Mouse (Mus musculus) embryonic facial prominence, embryonic 10.5 days (tissue): Measurements from ENCODE around the gene E4f1. TPM values are rescaled to one million over a fixed set of nuclear protein-coding genes. Genes with fewer than 3 reads are reported as not detected.

Experiments used
- DNase-seq: peaks from one replicate; pipeline ENCODE4 v3.0.0-alpha.2; 2017; ENCODE audit warnings: low spot score
- H3K27ac ChIP-seq: fragments of 300-500 bp; sonication (generic); replicated peaks from 2 replicates; pipeline ENCODE4 v1.5.1; 2016; ENCODE audit warnings: mild to moderate bottlenecking
- H3K27me3 ChIP-seq: fragments of 300-500 bp; sonication (generic); replicated peaks from 2 replicates; pipeline ENCODE4 v1.6.1; 2016; ENCODE audit warnings: low read depth, mild to moderate bottlenecking; ENCODE audit not compliant: poor library complexity, severe bottlenecking
- H3K36me3 ChIP-seq: fragments of 300-500 bp; sonication (generic); replicated peaks from 2 replicates; pipeline ENCODE4 v1.6.1; 2016; ENCODE audit warnings: mild to moderate bottlenecking, moderate library complexity
- H3K4me1 ChIP-seq: fragments of 300-500 bp; sonication (generic); 2 replicates; pipeline ENCODE4 v1.6.1; 2016
- H3K4me3 ChIP-seq: fragments of 300-500 bp; sonication (generic); 2 replicates; pipeline ENCODE4 v1.5.1; 2016; ENCODE audit warnings: mild to moderate bottlenecking, moderate library complexity
- H3K9me3 ChIP-seq: fragments of 300-500 bp; sonication (generic); 2 replicates; pipeline ENCODE4 v1.6.1; 2016; ENCODE audit warnings: mild to moderate bottlenecking
- WGBS: fragments of 180-500 bp; shearing (Covaris S2); methylation state at CpG from one replicate; pipeline ENCODE4 v1.1.7; 2016; 5-methylcytosine and 5-hydroxymethylcytosine counted together
- polyA plus RNA-seq: library from polyadenylated mRNA; unstranded; fragments of >200 nt; fragmentation: Nextera tagmentation; extraction: Ambion mirVana; gene quantifications from 2 replicates; pipeline ENCODE4 v1.2.1, GENCODE M21; 2016

Gene E4f1
- polyA plus RNA-seq, 1 experiment from 2014 or later, result 35.5 TPM

DNA sequence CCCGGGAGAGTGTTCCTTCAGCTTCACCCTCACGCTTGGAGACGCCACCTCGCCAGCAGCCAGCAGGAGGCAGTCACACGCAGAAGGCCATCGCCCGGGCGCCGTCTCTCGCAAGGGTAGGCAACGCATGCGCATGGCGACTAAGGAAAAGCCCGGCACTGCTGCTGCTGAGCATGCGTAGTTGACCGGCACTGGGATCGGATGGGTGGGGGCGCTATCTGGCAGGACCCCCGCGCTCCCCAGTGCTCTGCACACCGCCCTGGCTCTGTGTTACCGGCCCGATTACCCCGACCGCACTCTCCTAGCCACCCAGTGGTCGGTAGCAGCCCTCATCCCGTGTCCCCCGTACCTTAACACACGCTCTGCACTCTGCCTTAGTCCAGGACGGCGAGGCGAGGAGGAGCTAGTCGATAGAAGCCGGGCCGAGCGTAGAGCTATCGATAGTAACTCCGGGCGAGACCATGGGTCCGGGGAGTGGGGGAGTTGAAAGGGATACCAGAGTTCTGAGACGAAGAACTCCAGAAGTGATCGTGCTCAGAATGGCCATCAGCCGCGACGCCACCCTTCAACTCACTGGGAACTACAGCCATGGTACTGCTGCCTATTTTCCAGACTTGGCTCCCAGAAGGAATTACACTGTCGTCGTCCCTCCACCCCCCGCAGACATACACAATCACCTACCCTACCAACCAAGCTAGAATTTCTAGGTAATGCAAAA lies 8.7 kb upstream of the E4f1 start, which contains the start of gene Mlst8:
Gene Mlst8 (minus strand): TSS at position 416 of the 718 bp plus-strand sequence.
- peak; percentile 97 for DNase-seq
- peak within 1 kb of the TSS; percentile 87 for H3K4me3 ChIP-seq
- H3K4me1 ChIP-seq, result peaks cover 34% of the 10 kb centered on the region
- peak within 1 kb of the TSS; percentile 99 for H3K27ac ChIP-seq
- WGBS, result under 1% methylated on average over 48 of the region's 48 CpGs
- H3K9me3 ChIP-seq, result no peaks in the 10 kb centered on the region
- no peaks in the 10 kb centered on the region for H3K27me3 ChIP-seq
- H3K36me3 ChIP-seq, result peaks cover 43% of the 10 kb centered on the region

DNA sequence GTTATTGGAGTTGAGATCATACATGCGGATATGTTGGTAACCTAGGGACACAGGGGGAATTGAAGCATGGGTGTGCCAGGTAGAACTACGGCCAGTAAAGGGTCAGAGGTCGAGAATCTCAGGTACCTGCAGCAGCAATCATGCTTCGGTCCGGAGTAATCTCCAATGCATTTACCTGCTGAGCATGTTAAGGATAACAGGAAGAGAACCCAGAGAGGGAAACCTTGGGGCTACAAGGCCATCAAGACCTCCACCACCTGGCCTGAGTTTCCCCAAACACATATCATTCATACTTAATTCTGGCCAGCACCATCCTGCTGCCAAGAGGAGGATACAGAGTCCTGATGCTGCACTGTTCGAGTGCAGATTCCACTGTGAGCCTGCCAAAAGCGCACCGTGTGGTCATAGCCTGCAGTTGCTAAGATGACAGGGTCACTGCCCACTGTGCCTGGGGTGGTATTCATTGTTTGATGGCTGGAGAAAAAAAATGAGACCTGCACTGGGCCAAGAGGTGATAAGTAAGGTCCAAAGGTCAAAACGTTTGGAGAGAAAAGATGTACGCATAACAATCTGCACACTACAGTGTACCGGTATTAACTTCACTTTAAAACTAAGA lies 8.0 kb upstream of the E4f1 start:
- Histone ChIP-seq H3K27me3 (no peaks in the 10 kb centered on the region), H3K4me1 (peaks cover 40% of the 10 kb centered on the region), H3K36me3 (peaks cover 50% of the 10 kb centered on the region), H3K4me3 (peak overlapping the region; percentile 87), H3K9me3 (no peaks in the 10 kb centered on the region), H3K27ac (peak overlapping the region; percentile 99)
- WGBS, result 56% methylated on average over 11 of the region's 11 CpGs
- DNase-seq, result no peak

DNA sequence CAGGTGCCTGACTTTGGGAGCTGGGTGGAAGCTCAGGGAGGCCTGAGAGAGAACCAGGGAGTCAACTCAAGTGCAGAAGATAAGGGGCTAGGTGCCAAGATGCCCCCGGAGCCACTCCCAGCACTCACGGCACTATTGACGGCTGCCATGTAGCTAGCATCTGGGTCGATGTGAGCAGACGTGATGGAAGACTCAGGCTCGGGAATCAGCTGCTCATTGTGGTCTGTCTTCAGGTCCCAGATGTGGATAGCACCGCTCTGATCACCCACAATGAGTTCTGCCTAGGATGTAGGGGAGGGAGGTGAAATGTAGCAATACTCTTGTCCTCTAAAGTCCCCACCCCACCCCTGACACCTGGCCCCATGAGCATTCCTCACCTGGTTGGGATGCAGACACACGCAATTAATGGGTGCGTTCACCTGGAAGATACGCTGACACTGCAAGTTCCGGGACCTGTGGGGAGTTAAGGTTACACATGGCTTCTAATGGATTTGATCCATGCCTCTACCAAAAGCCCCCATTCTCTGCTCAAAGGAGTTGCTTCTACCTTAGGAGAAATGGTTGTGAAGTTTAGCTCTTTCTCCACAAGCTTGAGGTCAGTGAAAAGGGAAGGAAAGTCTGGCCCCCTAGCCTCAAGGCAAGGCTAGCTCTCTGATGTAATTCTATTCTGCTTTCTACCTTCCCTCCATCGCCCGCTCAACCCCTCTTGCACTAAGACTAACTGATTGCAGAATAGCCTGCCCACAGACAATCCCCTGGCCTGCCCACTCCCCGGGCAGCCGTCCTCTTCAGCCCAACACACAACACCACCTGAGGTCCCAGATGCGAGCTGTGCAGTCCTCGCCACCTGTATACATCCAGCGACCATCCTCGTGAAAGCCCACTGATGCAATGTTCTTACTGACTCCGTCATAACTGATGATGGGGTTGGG lies 7.2 kb upstream of the E4f1 start:
- Histone ChIP-seq H3K36me3 (peaks cover 57% of the 10 kb centered on the region), H3K4me3 (peak overlapping the region; percentile 87), H3K9me3 (no peaks in the 10 kb centered on the region), H3K27me3 (no peaks in the 10 kb centered on the region), H3K27ac (no peak overlapping the region), H3K4me1 (peaks cover 48% of the 10 kb centered on the region)
- 92% methylated on average over 20 of the region's 20 CpGs for WGBS
- no peak for DNase-seq

DNA sequence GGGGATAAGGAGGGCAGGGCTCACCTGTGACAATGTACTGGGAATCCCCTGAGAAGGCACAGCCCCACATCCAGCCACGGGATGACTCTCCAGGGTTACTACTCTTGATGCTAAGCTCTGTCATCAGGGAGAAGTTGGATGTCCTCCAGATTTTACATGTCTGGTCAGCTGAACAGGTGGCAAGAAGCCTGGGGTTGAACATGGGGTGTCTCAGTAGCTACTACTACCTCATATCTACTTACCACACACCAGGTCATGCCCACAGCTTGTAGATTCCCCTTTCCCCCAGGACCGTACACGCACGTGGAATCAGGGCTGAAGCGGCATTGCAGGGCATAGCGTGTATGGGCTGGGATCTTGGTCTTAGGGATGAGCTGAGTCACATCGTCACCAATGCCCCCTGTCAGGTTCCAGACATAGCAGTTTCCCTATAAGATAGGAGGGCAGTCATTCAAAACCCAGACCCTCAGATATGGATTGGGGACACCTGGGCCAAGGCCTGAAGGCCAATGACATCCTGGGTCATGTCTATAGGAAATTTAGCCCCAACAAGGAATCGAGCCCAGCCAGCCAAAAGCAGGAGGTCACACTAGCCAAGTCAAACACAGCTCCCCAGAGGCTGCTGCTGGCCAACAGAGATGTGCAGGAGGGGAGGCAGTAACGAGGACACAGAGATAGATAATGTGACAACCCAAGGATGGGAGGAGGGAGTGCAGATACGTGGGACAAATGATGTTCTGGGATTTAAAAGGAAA lies 6.1 kb upstream of the E4f1 start:
- DNase-seq, result no peak
- 93% methylated on average over 10 of the region's 10 CpGs for whole genome bisulfite sequencing
- H3K4me3 ChIP-seq, result 0 out of 2 replicates have a peak overlapping the region, but pooled peaks have one; percentile 3
- H3K27me3 ChIP-seq, result no peaks in the 10 kb centered on the region
- H3K27ac ChIP-seq, result no peak overlapping the region
- peaks cover 59% of the 10 kb centered on the region for H3K4me1 ChIP-seq
- H3K9me3 ChIP-seq, result no peaks in the 10 kb centered on the region
- peaks cover 63% of the 10 kb centered on the region for H3K36me3 ChIP-seq

DNA sequence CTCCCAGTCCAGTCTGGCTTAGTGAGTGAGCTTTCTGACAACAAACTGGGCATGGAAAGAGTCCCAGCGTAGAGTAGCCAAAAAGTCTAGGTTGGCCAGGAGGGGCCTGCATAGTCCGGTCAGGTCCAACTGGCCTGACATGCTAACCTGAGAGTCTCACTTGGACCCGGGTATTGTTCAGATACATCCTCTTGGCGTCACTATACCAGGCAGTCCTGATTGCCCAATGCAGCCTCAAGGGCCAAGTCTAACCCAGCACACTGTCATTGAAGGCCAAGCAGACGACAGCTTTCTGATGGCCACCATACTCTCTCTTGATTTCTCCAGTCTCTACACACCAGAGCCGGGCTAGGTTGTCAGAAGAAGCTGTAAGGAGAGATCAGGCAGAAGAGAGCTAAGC lies 5.5 kb upstream of the E4f1 start:
- no peak overlapping the region for H3K27ac ChIP-seq
- 0 out of 2 replicates have a peak overlapping the region, but pooled peaks have one; percentile 3 for H3K4me3 ChIP-seq
- H3K36me3 ChIP-seq, result peaks cover 63% of the 10 kb centered on the region
- no peak for DNase-seq
- WGBS, result 90% methylated on average over 6 of the region's 6 CpGs
- H3K9me3 ChIP-seq, result no peaks in the 10 kb centered on the region
- no peaks in the 10 kb centered on the region for H3K27me3 ChIP-seq
- H3K4me1 ChIP-seq, result peaks cover 65% of the 10 kb centered on the region

DNA sequence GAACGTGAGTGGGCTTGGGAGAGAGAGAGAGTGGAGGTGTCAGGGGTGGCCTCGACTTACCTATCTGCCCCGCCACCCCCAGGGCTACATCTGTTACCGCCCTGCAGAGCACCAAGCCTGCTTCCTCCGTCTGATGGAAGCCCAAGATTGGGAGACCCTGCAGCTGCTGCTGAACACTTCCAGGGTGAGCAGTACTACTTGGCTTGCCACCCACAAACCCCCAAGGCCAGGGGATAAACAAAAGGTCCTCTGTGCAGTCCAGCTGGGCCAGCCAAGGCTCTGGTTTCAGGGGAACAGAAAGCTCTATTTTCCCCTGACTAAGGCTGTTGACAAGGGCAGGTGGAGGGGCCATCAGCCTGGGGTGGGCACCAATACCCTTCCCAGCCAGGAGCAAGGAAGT lies 4.4 kb upstream of the E4f1 start:
- 70% methylated on average over 5 of the region's 5 CpGs for WGBS
- Histone ChIP-seq H3K4me1 (peaks cover 58% of the 10 kb centered on the region), H3K9me3 (no peaks in the 10 kb centered on the region), H3K4me3 (no peak overlapping the region), H3K27ac (no peak overlapping the region), H3K27me3 (no peaks in the 10 kb centered on the region), H3K36me3 (peaks cover 63% of the 10 kb centered on the region)
- DNase-seq, result peak; percentile 25

DNA sequence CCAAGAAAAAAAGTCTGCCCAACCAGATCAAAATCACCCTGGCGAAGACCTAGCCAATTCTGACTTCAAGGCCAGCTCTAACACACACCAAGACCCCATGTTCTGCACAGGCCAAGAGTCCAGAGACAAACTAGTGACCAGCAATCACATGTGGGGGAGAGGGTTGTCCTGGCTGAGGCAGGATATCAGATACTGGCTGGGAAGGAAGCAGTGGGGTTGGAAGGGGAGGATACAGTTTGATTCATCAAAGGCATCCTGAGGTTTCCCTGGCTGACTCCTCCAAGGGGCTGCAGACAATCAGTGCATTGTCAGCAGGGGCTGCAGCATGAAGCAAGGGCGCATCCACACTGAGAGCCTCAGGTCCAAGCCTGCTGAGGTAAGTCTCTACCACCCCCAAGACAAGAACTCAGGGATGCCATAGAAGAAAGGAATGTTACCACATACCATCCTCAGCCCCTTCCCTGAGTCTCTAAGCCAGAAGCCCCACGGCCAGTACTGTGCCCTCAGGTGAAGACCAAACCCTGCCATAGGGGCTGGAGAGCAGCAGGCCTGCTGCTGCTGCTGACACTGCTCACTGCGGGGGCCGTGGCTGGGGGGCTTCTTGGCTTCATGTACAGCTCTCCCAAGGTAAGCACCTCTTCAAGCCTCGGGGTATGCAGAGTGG lies 3.6 kb upstream of the E4f1 start, which contains the start of gene Bricd5:
Gene Bricd5 (plus strand): TSS at position 273 of the 664 bp plus-strand sequence.
- Histone ChIP-seq H3K27me3 (no peaks in the 10 kb centered on the region), H3K4me1 (peaks cover 58% of the 10 kb centered on the region), H3K27ac (no peak within 1 kb of the TSS), H3K4me3 (peak within 1 kb of the TSS; percentile 91; the same call in 1 of the 2 replicates), H3K9me3 (no peaks in the 10 kb centered on the region), H3K36me3 (peaks cover 63% of the 10 kb centered on the region)
- WGBS, result 55% methylated on average over 6 of the region's 6 CpGs
- DNase-seq, result no peak

DNA sequence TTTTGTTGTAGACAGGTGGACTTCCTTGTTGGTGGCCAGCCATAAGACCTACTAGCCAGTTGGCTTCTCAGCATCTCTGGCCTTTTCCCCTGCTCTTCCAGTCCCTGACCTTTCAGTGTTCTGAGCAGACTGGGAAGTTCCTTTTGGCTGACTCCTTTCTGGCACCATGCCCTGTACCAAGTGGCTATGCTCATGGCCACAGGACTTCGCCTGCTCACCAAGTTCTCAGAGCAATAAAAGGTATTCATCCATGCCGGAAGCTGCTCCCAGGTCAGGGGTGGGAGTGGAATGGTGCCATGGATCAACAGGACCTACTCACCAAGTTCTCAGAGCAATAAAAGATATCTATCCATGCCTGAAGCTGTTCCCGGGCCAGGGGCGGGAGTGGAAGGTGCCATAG lies 2.4 kb upstream of the E4f1 start:
- Histone ChIP-seq H3K27ac (no peak overlapping the region), H3K27me3 (no peaks in the 10 kb centered on the region), H3K36me3 (peaks cover 57% of the 10 kb centered on the region), H3K4me1 (peaks cover 47% of the 10 kb centered on the region), H3K4me3 (peak overlapping the region; percentile 91), H3K9me3 (no peaks in the 10 kb centered on the region)
- DNase-seq, result no peak
- 89% methylated on average over 4 of the region's 4 CpGs for WGBS

DNA sequence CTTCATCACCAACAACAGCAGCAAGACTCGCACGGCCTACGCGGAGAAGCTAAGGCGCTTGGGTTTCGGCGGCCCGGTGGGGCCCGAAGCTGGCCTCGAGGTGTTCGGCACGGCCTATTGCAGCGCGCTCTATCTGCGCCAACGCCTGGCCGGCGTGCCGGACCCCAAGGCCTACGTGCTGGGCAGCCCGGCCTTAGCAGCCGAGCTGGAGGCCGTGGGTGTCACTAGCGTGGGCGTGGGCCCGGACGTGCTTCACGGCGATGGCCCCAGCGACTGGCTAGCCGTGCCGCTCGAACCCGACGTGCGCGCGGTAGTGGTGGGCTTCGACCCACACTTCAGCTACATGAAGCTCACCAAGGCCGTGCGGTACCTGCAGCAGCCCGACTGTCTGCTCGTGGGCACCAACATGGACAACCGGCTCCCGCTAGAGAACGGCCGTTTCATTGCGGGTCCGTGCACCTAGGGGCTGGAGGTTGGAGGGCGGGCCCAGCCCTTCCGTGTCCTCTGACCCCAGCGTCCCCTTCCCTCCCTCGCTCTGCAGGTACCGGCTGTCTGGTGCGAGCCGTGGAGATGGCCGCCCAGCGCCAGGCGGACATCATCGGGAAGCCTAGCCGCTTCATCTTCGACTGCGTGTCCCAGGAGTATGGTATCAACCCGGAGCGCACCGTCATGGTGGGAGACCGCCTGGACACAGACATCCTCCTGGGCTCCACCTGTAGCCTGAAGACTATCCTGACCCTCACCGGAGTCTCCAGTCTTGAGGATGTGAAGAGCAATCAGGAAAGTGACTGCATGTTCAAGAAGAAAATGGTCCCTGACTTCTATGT lies 801 bp upstream of the E4f1 start:
- Histone ChIP-seq H3K27me3 (no peaks in the 10 kb centered on the region), H3K36me3 (peaks cover 41% of the 10 kb centered on the region), H3K4me1 (peaks cover 46% of the 10 kb centered on the region), H3K27ac (peak overlapping the region; percentile 92), H3K4me3 (peak overlapping the region; percentile 91), H3K9me3 (no peaks in the 10 kb centered on the region)
- under 1% methylated on average over 68 of the region's 68 CpGs for WGBS
- peak; percentile 58 for DNase-seq

DNA sequence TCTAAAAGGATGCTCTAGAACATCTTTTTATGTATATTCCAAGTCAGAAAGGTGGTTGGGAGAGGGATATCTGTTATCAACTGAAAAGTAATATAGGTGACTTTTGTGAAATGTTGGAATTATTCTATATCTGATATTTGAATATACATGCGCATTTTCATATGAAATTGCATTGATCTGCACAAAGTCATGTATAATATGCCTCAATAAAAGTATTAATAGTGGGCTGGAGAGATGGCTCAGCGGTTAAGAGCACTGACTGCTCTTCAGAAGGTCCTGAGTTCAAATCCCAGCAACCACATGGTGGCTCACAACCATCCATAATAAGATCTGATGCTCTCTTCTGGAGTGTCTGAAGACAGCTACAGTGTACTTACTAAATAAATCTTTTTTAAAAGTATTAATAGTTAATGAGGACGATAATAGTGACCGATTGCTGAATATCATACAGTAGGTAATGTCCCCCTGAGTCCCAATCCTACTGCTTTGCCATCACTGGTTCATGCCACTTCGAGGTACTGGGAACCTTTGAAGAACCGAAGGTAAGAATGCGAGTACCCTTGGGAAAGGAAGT lies 690 bp downstream of the E4f1 start:
- WGBS, result 20% methylated on average over 7 of the region's 7 CpGs
- Histone ChIP-seq H3K4me3 (peak overlapping the region; percentile 91), H3K4me1 (peaks cover 38% of the 10 kb centered on the region), H3K27ac (peak overlapping the region; percentile 92), H3K27me3 (no peaks in the 10 kb centered on the region), H3K9me3 (no peaks in the 10 kb centered on the region), H3K36me3 (peaks cover 26% of the 10 kb centered on the region)
- no peak for DNase-seq
